Mouse (Mus musculus) midbrain, embryonic 13.5 days (tissue): ENCODE measurements around the gene Pald1. TPM values are rescaled to one million over a fixed set of nuclear protein-coding genes. Genes with fewer than 3 reads are reported as not detected.

ENCODE experiments used
- ATAC-seq: fragments of 200-750 bp; cut with Nextera tagmentation; 2 replicates; pipeline ENCODE4 v1.8.0; 2017; ENCODE audit warnings: mild to moderate bottlenecking, moderate TSS enrichment, moderate library complexity
- H3K27ac ChIP-seq: fragments of 300-500 bp; sonication (generic); 2 replicates; pipeline ENCODE4 v1.5.1; 2015; ENCODE audit warnings: inconsistent platforms, mild to moderate bottlenecking, moderate library complexity
- H3K27me3 ChIP-seq: fragments of 300-500 bp; sonication (generic); 2 replicates; pipeline ENCODE4 v1.6.1; 2015; ENCODE audit warnings: mild to moderate bottlenecking, inconsistent platforms
- H3K36me3 ChIP-seq: fragments of 300-500 bp; sonication (generic); 2 replicates; pipeline ENCODE4 v1.6.1; 2015; ENCODE audit warnings: mild to moderate bottlenecking, inconsistent platforms
- H3K4me1 ChIP-seq: fragments of 300-500 bp; sonication (generic); replicated peaks from 2 replicates; pipeline ENCODE4 v1.6.1; 2015; ENCODE audit warnings: inconsistent platforms
- H3K4me2 ChIP-seq: fragments of 300-500 bp; sonication (generic); replicated peaks from 2 replicates; pipeline ENCODE4 v1.6.1; 2015; ENCODE audit warnings: moderate library complexity, mild to moderate bottlenecking, inconsistent platforms
- H3K4me3 ChIP-seq: fragments of 300-500 bp; sonication (generic); replicated peaks from 2 replicates; pipeline ENCODE4 v1.5.1; 2015; ENCODE audit warnings: mild to moderate bottlenecking, inconsistent platforms
- H3K9ac ChIP-seq: fragments of 300-500 bp; sonication (generic); replicated peaks from 2 replicates; pipeline ENCODE4 v1.6.1; 2015; ENCODE audit warnings: mild to moderate bottlenecking, inconsistent platforms
- H3K9me3 ChIP-seq: fragments of 300-500 bp; sonication (generic); 2 replicates; pipeline ENCODE4 v1.6.1; 2016; ENCODE audit warnings: mild to moderate bottlenecking, inconsistent platforms
- WGBS: fragments of 180-500 bp; shearing (Covaris S2); methylation state at CpG from one replicate; pipeline ENCODE4 v1.1.7; 2015; 5-methylcytosine and 5-hydroxymethylcytosine counted together
- polyA plus RNA-seq: library from polyadenylated mRNA; unstranded; fragments of >200 nt; fragmentation: Nextera tagmentation; extraction: Ambion mirVana; gene quantifications from 2 replicates; pipeline ENCODE4 v1.2.1, GENCODE M21; 2015

Pald1 gene
- polyA plus RNA-seq, 1 experiment from 2014 or later = 21.1 TPM

DNA sequence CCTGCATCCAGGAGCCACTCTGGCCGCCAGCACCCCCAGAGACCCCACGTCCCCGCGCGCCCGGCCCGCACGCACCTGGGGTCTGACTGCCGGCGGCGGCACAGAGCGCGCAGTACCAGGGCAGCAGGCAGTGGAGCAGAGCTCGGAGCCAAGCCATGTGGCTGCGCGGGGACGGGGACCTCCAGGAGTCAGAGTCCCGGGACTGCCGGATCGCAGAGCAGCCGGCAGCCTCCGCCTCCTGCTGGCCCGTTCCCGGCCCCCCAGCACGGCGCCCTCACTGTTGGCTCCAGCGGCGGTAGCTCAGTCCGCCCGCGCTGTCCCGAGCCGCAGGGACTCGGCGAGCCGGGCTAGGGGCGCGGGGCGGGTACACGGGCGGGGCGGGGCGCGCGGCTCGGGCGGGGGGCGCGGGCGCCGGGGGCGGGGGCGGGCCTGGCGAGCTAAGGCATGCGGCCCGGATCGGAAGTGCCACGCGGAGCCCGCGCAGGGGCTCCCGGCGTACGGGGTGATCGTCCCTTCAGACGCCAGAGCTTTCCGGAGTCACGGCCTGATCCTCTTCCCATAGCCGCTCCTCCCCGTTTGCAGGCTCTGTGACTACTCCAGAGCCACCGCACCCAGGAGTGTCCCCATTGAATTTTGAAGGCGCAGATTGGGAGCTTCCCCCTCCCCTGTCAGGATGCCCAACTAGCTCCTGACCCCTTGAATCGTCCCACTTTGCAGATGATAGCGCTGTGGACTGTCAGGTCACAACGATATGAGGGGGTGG, 110.1 kb downstream of the Pald1 start, which contains the start of gene Adamts14:
TSS of gene Adamts14 (minus strand) at position 358 of the 763 bp plus-strand sequence.
- Histone ChIP-seq H3K9ac (peak within 1 kb of the TSS; percentile 57), H3K4me1 (peaks cover 10% of the 10 kb centered on the region; the same call in 1 of the 2 replicates), H3K27me3 (peaks cover 47% of the 10 kb centered on the region), H3K27ac (no peak within 1 kb of the TSS), H3K9me3 (no peaks in the 10 kb centered on the region), H3K36me3 (no peaks in the 10 kb centered on the region), H3K4me2 (peak within 1 kb of the TSS; percentile 96), H3K4me3 (peak within 1 kb of the TSS; percentile 49)
- WGBS = under 1% methylated on average over 43 of the region's 75 CpGs
- ATAC-seq = peak; percentile 74

DNA sequence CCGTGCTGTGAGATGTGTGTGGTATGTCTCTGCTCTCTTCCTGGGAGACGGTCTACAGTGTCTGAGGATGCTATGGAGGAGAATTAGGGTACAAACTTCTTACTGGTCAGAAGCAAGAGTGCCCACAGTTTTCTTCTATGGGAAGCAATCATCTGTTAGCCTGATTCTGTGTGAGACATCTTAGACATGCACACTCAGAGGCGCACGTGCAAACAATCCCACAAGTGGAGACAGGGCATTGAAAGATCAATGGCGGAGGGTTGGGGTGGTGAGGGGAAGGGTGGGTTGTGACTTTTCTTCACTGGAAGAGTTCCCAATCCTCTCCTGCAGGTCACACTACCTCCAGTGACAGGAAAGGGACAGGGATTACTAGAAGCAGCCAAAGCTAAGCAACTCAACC, 110.7 kb downstream of the Pald1 start:
- peaks cover 47% of the 10 kb centered on the region for H3K27me3 ChIP-seq
- no peaks in the 10 kb centered on the region for H3K36me3 ChIP-seq
- H3K4me2 ChIP-seq = peak overlapping the region; percentile 96
- no peak overlapping the region for H3K27ac ChIP-seq
- peaks cover 10% of the 10 kb centered on the region; the same call in 1 of the 2 replicates for H3K4me1 ChIP-seq
- no peak; the same call in 1 of the 2 replicates for ATAC-seq
- H3K9me3 ChIP-seq = no peaks in the 10 kb centered on the region
- WGBS = 41% methylated on average over 5 of the region's 5 CpGs
- peak overlapping the region; percentile 57; the same call in 1 of the 2 replicates for H3K9ac ChIP-seq
- peak overlapping the region; percentile 49 for H3K4me3 ChIP-seq

DNA sequence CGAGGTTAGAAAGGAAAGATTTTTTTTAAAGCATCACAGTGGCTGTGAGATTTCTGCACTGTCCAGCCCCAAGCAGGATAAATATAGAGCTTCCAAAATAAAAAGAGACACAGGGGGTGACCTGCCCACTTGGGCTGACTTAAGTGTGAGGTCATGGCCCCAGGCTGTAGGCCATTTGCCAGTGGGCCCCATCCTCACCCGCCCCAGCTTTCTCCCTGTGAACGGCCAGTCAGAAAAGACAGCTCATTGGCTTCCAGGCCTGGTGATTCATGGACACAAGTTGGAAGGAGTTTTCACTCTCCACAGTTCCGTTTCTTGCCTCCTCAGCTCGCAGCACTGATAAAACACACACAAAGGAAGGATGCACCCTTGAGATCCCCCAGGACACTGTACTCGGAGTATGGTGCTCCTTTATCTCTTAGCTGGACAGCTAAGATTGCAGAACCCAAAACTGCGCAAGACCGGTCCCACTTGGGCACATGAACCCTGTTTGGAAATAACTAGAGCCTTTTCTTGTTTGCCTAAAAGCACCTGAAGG, 111.2 kb downstream of the Pald1 start:
- peaks cover 10% of the 10 kb centered on the region; the same call in 1 of the 2 replicates for H3K4me1 ChIP-seq
- no peaks in the 10 kb centered on the region for H3K9me3 ChIP-seq
- no peak overlapping the region for H3K4me3 ChIP-seq
- no peaks in the 10 kb centered on the region for H3K36me3 ChIP-seq
- no peak overlapping the region for H3K4me2 ChIP-seq
- no peak for ATAC-seq
- H3K27me3 ChIP-seq = peaks cover 47% of the 10 kb centered on the region
- H3K27ac ChIP-seq = no peak overlapping the region
- WGBS = 63% methylated on average over 8 of the region's 8 CpGs
- no peak overlapping the region for H3K9ac ChIP-seq

Other genes starting within 250 kb of the Pald1 start
- 60.8 and 70.8 TPM in 2 replicates for gene Sgpl1, start 235.8 kb downstream of the Pald1 start, polyA plus RNA-seq
- gene Tbata, start 211.6 kb downstream of the Pald1 start, polyA plus RNA-seq = 0.17 TPM in 1 of 2 replicates, not detected in the other
- gene Adamts14, start 110.1 kb downstream of the Pald1 start, polyA plus RNA-seq = 0.24 and 0.28 TPM in 2 replicates
- not detected in 2 replicates for gene Prf1, start 85.7 kb downstream of the Pald1 start, polyA plus RNA-seq
- gene Nodal, start 34.4 kb upstream of the Pald1 start, polyA plus RNA-seq = not detected in 2 replicates
- gene Eif4ebp2, start 69.1 kb upstream of the Pald1 start, polyA plus RNA-seq = 75.5 and 83.2 TPM in 2 replicates
- gene Lrrc20, start 92.3 kb upstream of the Pald1 start, polyA plus RNA-seq = 15.6 and 15.9 TPM in 2 replicates
- gene Npffr1, start 212.0 kb upstream of the Pald1 start, polyA plus RNA-seq = 0.81 and 0.87 TPM in 2 replicates